Mouse (Mus musculus) bone marrow, adult 2 months (tissue): ENCODE data around the gene Polr2h. TPM values are rescaled to one million over a fixed set of nuclear protein-coding genes. Genes with fewer than 3 reads are reported as not detected.
"Not testable (repeated sequence)": the region's sequence is repeated elsewhere in the genome, so short reads cannot be mapped to it uniquely, and the experiment has no call there.

ENCODE experiments used
- H3K27ac ChIP-seq: fragments of 200-500 bp; 2 replicates; pipeline ENCODE4 v1.5.1; 2012; ENCODE audit warnings: low read depth, mild to moderate bottlenecking, control low read depth, inconsistent platforms, low read length; ENCODE audit not compliant: control insufficient read depth, poor library complexity, insufficient read depth
- H3K4me1 ChIP-seq: fragments of 200-500 bp; 2 replicates; pipeline ENCODE4 v1.6.1; 2011; ENCODE audit warnings: low read length; ENCODE audit not compliant: control insufficient read depth, insufficient read depth
- H3K4me3 ChIP-seq: fragments of 200-500 bp; replicated peaks from 2 replicates; pipeline ENCODE3; 2011; ENCODE audit warnings: mild to moderate bottlenecking, low read depth, low read length, control low read depth; ENCODE audit not compliant: control insufficient read depth
- CTCF ChIP-seq: fragments of 200-500 bp; IDR thresholded peaks from 2 replicates; pipeline ENCODE4 v1.5.1; 2011; ENCODE audit warnings: low read length, control low read depth; ENCODE audit not compliant: control insufficient read depth, insufficient read depth
- POLR2A ChIP-seq: fragments of 200-500 bp; IDR thresholded peaks from 2 replicates; pipeline ENCODE4 v1.6.1; 2011; ENCODE audit warnings: low read depth, mild to moderate bottlenecking, control low read depth, low read length, borderline replicate concordance; ENCODE audit not compliant: control insufficient read depth
- WGBS: fragments of 180-500 bp; shearing (Covaris S2); methylation state at CpG from one replicate; pipeline ENCODE4 v1.1.7; 2018; 5-methylcytosine and 5-hydroxymethylcytosine counted together
- polyA plus RNA-seq: library from polyadenylated mRNA; stranded (reverse); fragments of >200 nt; gene quantifications from 2 replicates; pipeline ENCODE4 v1.2.4, GENCODE M21; 2011; ENCODE audit warnings: low replicate concordance; ENCODE audit not compliant: missing spikeins, insufficient read depth, insufficient read length

Polr2h gene
- polyA plus RNA-seq, result 31.6 and 50.1 TPM in 2 replicates

GRCm38 (mm10) chr16:20717181-20717977, at the start of gene Polr2h, which contains the start of gene Clcn2:
TSS of gene Polr2h (plus strand) at chr16:20717665.
TSS of gene Clcn2 (minus strand) at chr16:20717746.
- no peaks in the 10 kb centered on the region for H3K4me1 ChIP-seq
- H3K27ac ChIP-seq, result peak within 1 kb of the TSS; percentile 78
- H3K4me3 ChIP-seq, result peak within 1 kb of the TSS; percentile 94
- WGBS, result under 1% methylated on average over 62 of the region's 62 CpGs
- TF ChIP-seq POLR2A (peak; percentile 54; the same call in 1 of the 2 replicates), CTCF (peak; percentile 71; the same call in 1 of the 2 replicates)

- WGBS, result 85% methylated on average over 6 of the region's 6 CpGs
- not testable (repeated sequence) for H3K27ac ChIP-seq, H3K4me1 ChIP-seq, H3K4me3 ChIP-seq
These were observed 49.5 kb upstream of the Polr2h start, which contains the start of gene Eif4g1 for GRCm38 (mm10) chr16:20668013-20668412. TSS of gene Eif4g1 (plus strand) at chr16:20668313.

GRCm38 (mm10) chr16:20670291-20670690, 47.2 kb upstream of the Polr2h start:
- WGBS, result 83% methylated on average over 3 of the region's 3 CpGs
- peaks cover 4% of the 10 kb centered on the region for H3K4me1 ChIP-seq
- no peak overlapping the region for H3K4me3 ChIP-seq
- no peak for TF ChIP-seq POLR2A
- no peak for TF ChIP-seq CTCF
- H3K27ac ChIP-seq, result no peak overlapping the region

- Histone ChIP-seq H3K4me3 (no peak overlapping the region), H3K27ac (no peak overlapping the region), H3K4me1 (peaks cover 4% of the 10 kb centered on the region)
- TF ChIP-seq POLR2A (no peak), CTCF (no peak)
- 16% methylated on average over 6 of the region's 6 CpGs for WGBS
These were observed 45.6 kb upstream of the Polr2h start for GRCm38 (mm10) chr16:20671886-20672285.

- peak overlapping the region; percentile 64 for H3K4me3 ChIP-seq
- WGBS, result under 1% methylated on average over 38 of the region's 38 CpGs
- peaks cover 5% of the 10 kb centered on the region for H3K4me1 ChIP-seq
- TF ChIP-seq POLR2A (peak; percentile 88), CTCF (no peak)
- peak overlapping the region; percentile 80; the same call in 1 of the 2 replicates for H3K27ac ChIP-seq
These were observed 45.0 kb upstream of the Polr2h start for GRCm38 (mm10) chr16:20672500-20672902.

- WGBS, result under 1% methylated on average over 65 of the region's 78 CpGs
- TF ChIP-seq CTCF (no peak), POLR2A (no peak)
- Histone ChIP-seq H3K4me1 (peaks cover 6% of the 10 kb centered on the region), H3K27ac (peak overlapping the region; percentile 80), H3K4me3 (peak overlapping the region; percentile 64)
These were observed 44.3 kb upstream of the Polr2h start for GRCm38 (mm10) chr16:20672965-20673705.

GRCm38 (mm10) chr16:20673706-20674303, 43.7 kb upstream of the Polr2h start:
- 4% methylated on average over 14 of the region's 14 CpGs for WGBS

GRCm38 (mm10) chr16:20675213-20675612, 42.3 kb upstream of the Polr2h start:
- no peak overlapping the region for H3K27ac ChIP-seq
- H3K4me3 ChIP-seq, result no peak overlapping the region
- no peak for TF ChIP-seq POLR2A
- no peak for TF ChIP-seq CTCF
- peaks cover 6% of the 10 kb centered on the region for H3K4me1 ChIP-seq
- WGBS, result 91% methylated on average over 6 of the region's 6 CpGs

More at GRCm38 (mm10) chr16:20673706-20674303, 43.7 kb upstream of the Polr2h start:
- peak overlapping the region; percentile 80 for H3K27ac ChIP-seq
- TF ChIP-seq POLR2A (0 out of 2 replicates have a peak, but pooled peaks have one; percentile 7), CTCF (no peak)
- peak overlapping the region; percentile 64 for H3K4me3 ChIP-seq
- H3K4me1 ChIP-seq, result peaks cover 6% of the 10 kb centered on the region
